Mouse (Mus musculus) lung, adult 2 months (tissue): Measurements from ENCODE around the gene Gabrr3. TPM values are rescaled to one million over a fixed set of nuclear protein-coding genes. Genes with fewer than 3 reads are reported as not detected.
"Not testable (repeated sequence)": the region's sequence is repeated elsewhere in the genome, so short reads cannot be mapped to it uniquely, and the experiment has no call there.

Source experiments
- DNase-seq: peaks from one replicate; pipeline ENCODE4 v3.0.0; 2022
- H3K4me1 ChIP-seq: fragments of 200-500 bp; 2 replicates; pipeline ENCODE4 v1.6.1; 2011; ENCODE audit warnings: low read length; ENCODE audit not compliant: control insufficient read depth, insufficient read depth
- H3K4me3 ChIP-seq: fragments of 200-500 bp; replicated peaks from 2 replicates; pipeline ENCODE3; 2011; ENCODE audit warnings: low read depth, mild to moderate bottlenecking, control low read depth, low read length; ENCODE audit errors: extremely low read depth
- CTCF ChIP-seq: fragments of 200-500 bp; IDR thresholded peaks from 2 replicates; pipeline ENCODE4 v1.5.1; 2011; ENCODE audit warnings: mild to moderate bottlenecking, low read length, control low read depth; ENCODE audit not compliant: insufficient read depth
- POLR2A ChIP-seq: fragments of 200-500 bp; IDR thresholded peaks from 2 replicates; pipeline ENCODE4 v1.6.1; 2011; ENCODE audit warnings: low read depth, mild to moderate bottlenecking, control low read depth, low read length, borderline replicate concordance; ENCODE audit errors: extremely low read depth
- WGBS: fragments of 180-500 bp; shearing (Covaris S2); methylation state at CpG from one replicate; pipeline ENCODE4 v1.1.7; 2018; 5-methylcytosine and 5-hydroxymethylcytosine counted together
- polyA plus RNA-seq: library from polyadenylated mRNA; depleted of rRNA; stranded (reverse); fragments of >200 nt; gene quantifications from 2 replicates; pipeline ENCODE4 v1.2.3, GENCODE M21; 2012

The Gabrr3 gene
- polyA plus RNA-seq, 1 experiment, result not detected

- DNase-seq, result peak; percentile 54
- TF ChIP-seq CTCF (peak; percentile 48; the same call in 1 of the 2 replicates), POLR2A (no peak)
- no peak overlapping the region for H3K4me3 ChIP-seq
- 7% methylated on average over 6 of the region's 6 CpGs for WGBS
- no peaks in the 10 kb centered on the region for H3K4me1 ChIP-seq
Observed at GRCm38 (mm10) chr16:59420867-59421251, 13.7 kb downstream of the Gabrr3 start.

DNA sequence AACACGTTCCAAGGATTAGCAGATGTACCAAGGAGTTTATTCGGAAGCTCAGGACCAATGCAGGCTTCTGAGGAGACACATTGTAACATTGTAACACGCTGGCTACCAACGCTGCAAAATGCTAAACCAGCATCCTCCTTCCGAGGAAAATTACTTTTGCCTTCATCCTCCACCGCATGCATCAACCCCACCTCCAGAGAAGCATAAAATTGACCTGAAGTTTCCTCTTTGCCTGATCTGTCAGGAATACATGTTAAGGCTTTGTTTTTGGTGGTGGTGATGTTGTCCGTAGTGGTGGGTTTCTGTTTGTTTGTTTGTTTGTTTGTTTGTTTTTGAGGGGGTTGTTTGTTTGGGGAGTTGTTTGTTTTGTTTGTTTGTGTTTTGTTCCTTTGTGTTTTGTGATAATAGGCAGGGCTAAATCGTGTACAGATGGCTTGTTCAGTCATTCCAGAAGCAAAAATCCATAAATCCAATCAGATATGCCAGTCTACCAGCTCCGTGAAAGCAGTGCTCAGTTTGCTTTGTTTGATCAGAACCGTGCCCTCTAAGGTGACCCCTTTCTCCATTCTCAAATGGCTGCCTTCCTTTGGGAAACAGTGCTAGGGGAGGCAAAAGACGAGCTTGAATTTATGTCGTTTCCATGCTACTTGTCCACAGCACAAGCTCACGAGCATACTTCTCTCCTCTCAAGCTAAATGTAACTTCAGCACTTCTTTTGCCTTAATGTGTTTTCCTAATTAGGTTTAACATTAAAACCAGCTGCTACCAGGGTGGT, 14.6 kb downstream of the Gabrr3 start:
- WGBS, result 61% methylated on average over 13 of the region's 13 CpGs
- DNase-seq, result no peak
- no peak for TF ChIP-seq POLR2A
- TF ChIP-seq CTCF, result no peak

GRCm38 (mm10) chr16:59427960-59428359, 20.8 kb downstream of the Gabrr3 start:
- 71% methylated on average over 7 of the region's 7 CpGs for WGBS
- DNase-seq, result no peak
- TF ChIP-seq POLR2A (no peak), CTCF (no peak)
- Histone ChIP-seq H3K4me3 (no peak overlapping the region), H3K4me1 (no peaks in the 10 kb centered on the region)

More for the DNA sequence above, 14.6 kb downstream of the Gabrr3 start:
- H3K4me1 ChIP-seq, result no peaks in the 10 kb centered on the region
- H3K4me3 ChIP-seq, result no peak overlapping the region

DNA sequence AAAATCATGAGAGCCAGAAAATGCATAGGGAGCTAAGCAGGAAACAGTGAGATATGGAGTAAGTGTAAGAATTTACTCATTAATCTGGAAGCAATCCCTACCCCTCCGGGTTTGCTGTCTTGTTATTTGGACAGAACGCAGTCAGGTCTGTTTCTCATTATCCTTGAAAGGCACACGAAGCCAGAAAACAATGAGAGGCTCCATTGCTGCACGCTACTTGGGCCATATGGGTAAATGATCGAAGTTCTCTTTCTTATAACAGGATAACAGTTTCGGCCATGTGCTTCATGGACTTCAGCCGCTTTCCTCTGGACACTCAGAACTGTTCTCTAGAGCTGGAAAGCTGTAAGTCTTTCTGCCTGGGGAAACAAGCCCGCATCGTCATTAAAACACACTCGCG, 26.0 kb downstream of the Gabrr3 start:
- WGBS, result 75% methylated on average over 11 of the region's 11 CpGs
- Histone ChIP-seq H3K4me3 (no peak overlapping the region), H3K4me1 (no peaks in the 10 kb centered on the region)
- DNase-seq, result no peak
- TF ChIP-seq CTCF, result no peak

DNA sequence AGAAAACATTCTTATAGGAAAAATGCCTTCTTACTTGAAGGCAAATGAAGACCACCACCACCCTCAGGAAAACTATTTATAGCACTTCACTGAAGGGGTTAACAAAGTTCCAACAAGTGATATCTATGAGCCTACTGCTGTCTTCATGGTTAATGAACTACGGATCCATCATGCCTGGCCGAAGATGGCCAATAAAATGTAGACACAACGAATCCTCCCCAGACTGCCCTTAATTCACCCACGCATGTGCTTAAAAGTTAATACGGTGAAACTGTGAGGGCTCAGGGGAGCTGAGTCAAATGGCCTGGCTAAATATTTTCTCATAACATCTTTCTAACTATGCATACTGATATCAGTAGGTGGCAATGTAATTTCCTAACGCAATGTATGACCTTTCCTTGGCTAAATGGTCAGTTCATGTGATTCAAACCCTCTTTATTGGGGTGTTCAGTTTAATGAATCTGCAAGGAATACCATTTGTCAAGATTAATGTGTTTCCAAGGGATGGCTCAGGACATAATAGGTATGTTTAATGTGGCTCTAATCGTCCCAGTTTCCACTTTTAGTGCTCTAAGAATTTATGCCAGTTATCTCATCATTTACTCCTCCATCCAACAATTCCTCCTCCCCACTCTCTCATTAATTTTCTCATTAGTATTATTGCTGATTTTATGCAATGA, 37.9 kb downstream of the Gabrr3 start:
- Histone ChIP-seq H3K4me3 (no peak overlapping the region), H3K4me1 (no peaks in the 10 kb centered on the region)
- DNase-seq, result no peak
- 85% methylated on average over 7 of the region's 7 CpGs for WGBS
- TF ChIP-seq POLR2A, result no peak
- no peak for TF ChIP-seq CTCF

DNA sequence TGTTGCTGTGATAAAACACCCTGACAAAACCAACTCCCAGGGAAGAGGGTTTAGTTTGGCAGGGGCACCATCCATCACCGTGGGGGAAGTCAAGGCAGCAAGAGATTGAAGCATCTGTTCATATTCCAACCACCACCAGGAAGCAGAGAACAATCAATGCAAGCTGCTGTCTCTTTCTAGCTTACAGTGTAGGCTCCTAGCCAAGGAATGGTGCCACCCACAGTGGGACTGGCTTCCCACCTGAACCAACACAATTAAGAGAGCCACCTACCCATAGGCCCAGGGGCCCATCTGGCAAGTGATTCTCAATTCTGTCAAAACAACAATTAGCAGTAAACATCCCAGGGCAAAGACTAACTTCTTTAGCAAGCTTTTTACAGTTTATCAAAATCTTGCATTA, 41.0 kb downstream of the Gabrr3 start:
- WGBS, result 79% methylated on average over 1 of the region's 1 CpGs
- H3K4me3 ChIP-seq, result no peak overlapping the region
- TF ChIP-seq CTCF, result no peak
- TF ChIP-seq POLR2A, result no peak
- DNase-seq, result no peak
- no peaks in the 10 kb centered on the region for H3K4me1 ChIP-seq

- Histone ChIP-seq H3K4me1 (no peaks in the 10 kb centered on the region), H3K4me3 (no peak overlapping the region)
- no peak for DNase-seq
- TF ChIP-seq POLR2A, result no peak
- TF ChIP-seq CTCF, result no peak
Observed at GRCm38 (mm10) chr16:59449092-59449491, 42.0 kb downstream of the Gabrr3 start.

- 81% methylated on average over 5 of the region's 5 CpGs for WGBS
- no peak for TF ChIP-seq CTCF
- TF ChIP-seq POLR2A, result no peak
- DNase-seq, result no peak
- H3K4me1 ChIP-seq, result no peaks in the 10 kb centered on the region
- no peak overlapping the region for H3K4me3 ChIP-seq
Observed at GRCm38 (mm10) chr16:59451813-59452212, 44.7 kb downstream of the Gabrr3 start.

DNA sequence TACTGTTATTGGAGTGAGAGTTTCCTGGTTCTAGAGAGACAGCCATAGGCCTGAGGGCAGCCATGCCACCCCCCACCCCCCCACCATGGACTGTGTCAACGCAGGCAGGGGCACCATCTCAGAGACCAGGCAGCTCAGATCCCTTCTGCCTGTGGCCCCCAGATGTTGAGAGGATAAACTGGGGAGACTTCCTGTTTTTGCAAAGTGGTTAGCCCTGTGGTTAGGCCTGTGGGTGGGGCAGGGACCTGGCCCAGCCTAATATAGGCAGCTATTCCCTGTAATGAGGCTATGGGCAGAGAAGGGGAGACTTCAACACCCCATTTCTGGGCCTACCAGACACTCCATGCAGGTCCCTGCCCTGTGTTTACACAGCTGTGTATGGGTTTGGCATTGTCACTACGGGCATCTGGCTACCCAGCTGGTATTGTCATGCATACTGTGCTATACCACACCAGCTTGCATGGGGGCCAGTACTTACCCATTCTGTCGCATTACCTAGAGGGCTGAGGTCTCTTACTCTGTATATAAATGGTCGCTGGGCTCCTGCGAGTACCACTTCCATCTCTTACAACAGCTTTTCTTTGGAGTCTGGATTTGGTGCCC, 52.2 kb downstream of the Gabrr3 start:
- not testable (repeated sequence) for DNase-seq, H3K4me3 ChIP-seq, H3K4me1 ChIP-seq
- 65% methylated on average over 5 of the region's 5 CpGs for WGBS

GRCm38 (mm10) chr16:59463567-59463966, 56.4 kb downstream of the Gabrr3 start:
- Histone ChIP-seq H3K4me1 (no peaks in the 10 kb centered on the region), H3K4me3 (no peak overlapping the region)
- no peak for DNase-seq
- 72% methylated on average over 4 of the region's 4 CpGs for WGBS
- TF ChIP-seq CTCF (no peak), POLR2A (no peak)
